ENCODE assay signal across 14 mouse cellular contexts in the genomic region with DNA sequence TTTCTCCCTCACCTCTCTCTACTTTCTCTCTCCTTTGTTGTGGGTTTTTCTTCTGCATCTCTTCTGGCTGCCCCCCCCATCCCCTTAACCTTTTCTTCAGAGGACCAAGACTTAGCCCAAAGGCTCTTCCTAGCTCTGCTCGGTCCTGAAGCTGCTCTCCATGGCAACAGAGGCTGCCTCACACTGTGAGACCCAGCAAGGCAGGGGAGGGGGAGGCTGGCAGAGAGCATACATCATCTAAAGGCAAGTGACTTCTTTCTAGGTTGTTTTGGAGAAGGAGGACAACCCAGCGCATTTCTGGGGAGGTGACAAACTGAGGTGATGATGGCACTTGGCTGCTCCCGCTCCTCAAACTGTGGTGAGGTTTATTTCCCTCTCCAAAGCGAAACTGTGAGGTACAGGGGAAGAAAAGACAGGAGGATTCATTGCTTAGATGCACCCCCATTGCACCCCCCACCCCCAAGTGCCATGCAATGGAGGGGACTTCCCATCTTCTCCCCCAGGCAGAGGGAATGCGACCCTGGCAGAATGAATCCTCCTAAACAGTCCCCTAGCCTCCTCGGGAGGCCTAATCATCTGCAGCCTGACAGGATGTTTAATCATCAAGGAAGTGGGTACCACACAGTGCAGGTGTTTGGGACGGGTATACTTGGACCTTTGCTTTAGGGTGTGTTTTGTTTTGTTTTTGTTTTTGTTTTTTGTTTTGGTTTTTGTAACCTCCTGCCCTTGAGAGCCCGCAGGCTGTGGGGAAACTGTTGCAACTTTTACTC. TPM values are rescaled to one million over a fixed set of nuclear protein-coding genes. Genes with fewer than 3 reads are reported as not detected.
DNase-seq lines count a peak whose midpoint lies in the region; TF ChIP-seq lines count a peak whose summit lies in the region.
"Had no signal": no experiment of that assay in that cellular context is flagged by ENCODE, and none has a peak within 500 bp of the region (broad histone marks: within the 10 kb centered on the region; RNA-seq: fewer than 3 reads in every experiment).

No protein-coding gene starts in this region.

- no peak for TF ChIP-seq POLR2A in cerebellum, adult 2 months (IDR thresholded peaks at IDR 0.05; ENCODE audit: borderline replicate concordance, insufficient read depth, low read length)
- TF ChIP-seq POLR2A in thymus, adult 2 months (IDR thresholded peaks at IDR 0.05; ENCODE audit: control insufficient read depth, extremely low read depth, insufficient read depth, low read length, poor library complexity), result no peak
- TF ChIP-seq POLR2A in lung, adult 2 months (IDR thresholded peaks at IDR 0.05; ENCODE audit: borderline replicate concordance, extremely low read depth, low read depth, low read length), result no peak

- intact Hi-C loops in gastrocnemius, adult 2 months (cut with DNase I), result no loop called here

- DNase-seq in cerebellum, adult 2 months, result no peak
- no peak for DNase-seq in cerebellum, postnatal 36 days
- DNase-seq in thymus, postnatal 14 days, result peak; percentile 5
- no peak for DNase-seq in thymus, adult 2 months
- DNase-seq in midbrain, embryonic 10.5 days (ENCODE audit: low spot score), result no peak
- DNase-seq in urinary bladder, adult 2 months (ENCODE audit: low spot score), result no peak
- no peak for DNase-seq in gastrocnemius, adult 2 months
- DNase-seq in lung, adult 2 months, result no peak
- DNase-seq: kidney, postnatal 36 days; thymus, postnatal 36 days had no signal

- H3K9me3 ChIP-seq in midbrain, embryonic 10.5 days (replicated peaks), result no peaks in the 10 kb centered on the region
- H3K9me3 ChIP-seq: embryonic facial prominence, embryonic 13.5 days; heart, embryonic 12.5 days; liver, embryonic 15.5 days had no signal

- H3K4me3 ChIP-seq in cerebellum, adult 2 months (replicated peaks; ENCODE audit: insufficient read depth, low read depth, low read length), result no peak overlapping the region
- no peak overlapping the region for H3K4me3 ChIP-seq in thymus, adult 2 months (ENCODE audit: control insufficient read depth, insufficient read depth, low read length)
- H3K4me3 ChIP-seq in midbrain, embryonic 10.5 days, result no peak overlapping the region
- H3K4me3 ChIP-seq in gastrocnemius, adult 2 months, result no peak overlapping the region
- no peak overlapping the region for H3K4me3 ChIP-seq in lung, adult 2 months (replicated peaks; ENCODE audit: extremely low read depth, low read depth, low read length)
- H3K4me3 ChIP-seq: embryonic facial prominence, embryonic 13.5 days; heart, embryonic 12.5 days; liver, embryonic 15.5 days had no signal

- TF ChIP-seq CTCF in cerebellum, adult 2 months (IDR thresholded peaks at IDR 0.05; ENCODE audit: borderline replicate concordance, insufficient read depth, low read depth, low read length), result no peak
- TF ChIP-seq CTCF in thymus, adult 2 months (IDR thresholded peaks at IDR 0.05; ENCODE audit: borderline replicate concordance, control insufficient read depth, extremely low read depth, insufficient read depth, low read length, poor library complexity), result no peak
- no peak for TF ChIP-seq CTCF in gastrocnemius, adult 2 months (IDR thresholded peaks at IDR 0.05)
- no peak for TF ChIP-seq CTCF in lung, adult 2 months (IDR thresholded peaks at IDR 0.05; ENCODE audit: insufficient read depth, low read length)

- no peaks in the 10 kb centered on the region for H3K27me3 ChIP-seq in cerebellum, adult 2 months (ENCODE audit: control insufficient read depth, insufficient read depth, low read length)
- no peaks in the 10 kb centered on the region for H3K27me3 ChIP-seq in thymus, adult 2 months (ENCODE audit: control insufficient read depth, insufficient read depth, low read length)
- peaks cover 29% of the 10 kb centered on the region for H3K27me3 ChIP-seq in midbrain, embryonic 10.5 days (ENCODE audit: low read depth, poor library complexity, severe bottlenecking)
- H3K27me3 ChIP-seq: embryonic facial prominence, embryonic 13.5 days; heart, embryonic 12.5 days; liver, embryonic 15.5 days had no signal

- H3K4me1 ChIP-seq in cerebellum, adult 2 months (ENCODE audit: control insufficient read depth, insufficient read depth, low read length), result peaks cover 34% of the 10 kb centered on the region
- peaks cover 5% of the 10 kb centered on the region for H3K4me1 ChIP-seq in thymus, adult 2 months (replicated peaks; ENCODE audit: control insufficient read depth, insufficient read depth, low read length)
- peaks cover 30% of the 10 kb centered on the region for H3K4me1 ChIP-seq in midbrain, embryonic 10.5 days
- no peaks in the 10 kb centered on the region for H3K4me1 ChIP-seq in lung, adult 2 months (ENCODE audit: control insufficient read depth, insufficient read depth, low read length)
- H3K4me1 ChIP-seq: embryonic facial prominence, embryonic 13.5 days; liver, embryonic 15.5 days had no signal

- H3K27ac ChIP-seq in cerebellum, adult 2 months (ENCODE audit: insufficient read depth, low read length), result peak overlapping the region; percentile 46
- no peak overlapping the region for H3K27ac ChIP-seq in thymus, adult 2 months (ENCODE audit: control insufficient read depth, insufficient read depth, low read length)
- peak overlapping the region; percentile 33 for H3K27ac ChIP-seq in midbrain, embryonic 10.5 days (replicated peaks)
- no peak overlapping the region for H3K27ac ChIP-seq in gastrocnemius, adult 2 months
- H3K27ac ChIP-seq: embryonic facial prominence, embryonic 13.5 days; liver, embryonic 15.5 days had no signal

- 38% methylated on average over 8 of the region's 8 CpGs for WGBS in cerebellum, adult 2 months
- WGBS in thymus, adult 2 months, result 38% methylated on average over 8 of the region's 8 CpGs
- WGBS in midbrain, embryonic 10.5 days, result 37% methylated on average over 8 of the region's 8 CpGs
- WGBS in lung, adult 2 months, result 32% methylated on average over 8 of the region's 8 CpGs

- H3K36me3 ChIP-seq in thymus, adult 2 months (ENCODE audit: control insufficient read depth, insufficient read depth, low read length), result no peaks in the 10 kb centered on the region
- H3K36me3 ChIP-seq in midbrain, embryonic 10.5 days, result no peaks in the 10 kb centered on the region
- H3K36me3 ChIP-seq: embryonic facial prominence, embryonic 13.5 days; G1E; liver, embryonic 15.5 days had no signal

RNA-seq across cellular contexts. Expression of a gene that starts 58.0 kb away (rescaled TPM):
- polyA plus RNA-seq in cerebellum, adult 2 months (2012; rRNA removed), result 7.6 and 9.2 TPM in 2 replicates
- 0.98 and 1.4 TPM in 2 replicates for polyA plus RNA-seq in thymus, adult 2 months (2012; rRNA removed)
- polyA plus RNA-seq in midbrain, embryonic 10.5 days (2016; fragmentation: Nextera tagmentation; extraction: Ambion mirVana), result 0.75 and 2.0 TPM in 2 replicates
- 0.10 and 0.11 TPM in 2 replicates for polyA plus RNA-seq in urinary bladder, adult 2 months (2012; rRNA removed)
- total RNA-seq in gastrocnemius, adult 2 months (2021), result under 1 TPM in 1 of 2 experiments, not detected in 1; 0.42 TPM
- 0.23 and 0.33 TPM in 2 replicates for polyA plus RNA-seq in lung, adult 2 months (2012; rRNA removed)
- total RNA-seq: G1E had no signal
- polyA plus RNA-seq: G1E had no signal

Comparison
In these comparisons a context has a peak if more than half of its experiments do, and no peak if none do; other contexts are left out.
1. H3K27ac ChIP-seq: peak in cerebellum, adult 2 months (single experiment) and midbrain, embryonic 10.5 days (single experiment); none in thymus, adult 2 months (single experiment) and gastrocnemius, adult 2 months (single experiment).